Mouse (Mus musculus): ENCODE results near the gene Ube2e2.

DNA sequence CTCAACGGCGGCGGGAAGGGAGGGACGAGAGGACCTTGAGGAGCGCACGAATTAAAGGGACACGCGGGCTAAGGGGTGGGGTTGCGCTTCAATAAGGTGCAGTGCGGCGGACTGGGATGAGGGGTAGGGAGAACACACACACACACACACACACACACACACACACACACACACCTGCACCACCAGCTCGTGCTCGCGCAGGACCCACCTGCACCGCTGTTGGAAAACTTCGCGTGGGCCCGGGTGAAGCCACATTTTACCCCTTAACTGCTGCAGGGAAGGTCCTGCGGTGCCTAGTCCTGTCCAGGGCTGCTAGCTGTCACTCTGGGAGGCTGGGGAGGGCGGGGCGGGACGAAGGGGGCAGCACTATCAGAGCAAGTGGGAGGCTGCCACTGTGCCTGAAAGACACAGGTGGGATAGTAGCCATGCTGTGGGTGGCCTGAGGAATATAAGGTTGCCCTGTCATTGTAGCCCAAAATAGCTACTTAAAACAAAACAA is at the start of gene Ube2e2:
- TF ChIP-seq CTCF (IDR thresholded peaks at IDR 0.05; ENCODE audit: control insufficient read depth, insufficient read depth, low read length) (no peak), POLR2A (IDR thresholded peaks at IDR 0.05; ENCODE audit: borderline replicate concordance, control insufficient read depth, low read depth, low read length) (no peak)

Measured in bone marrow, adult 2 months (tissue).